Comparison of ENCODE assay signal across 13 mouse cellular contexts in the genomic region with DNA sequence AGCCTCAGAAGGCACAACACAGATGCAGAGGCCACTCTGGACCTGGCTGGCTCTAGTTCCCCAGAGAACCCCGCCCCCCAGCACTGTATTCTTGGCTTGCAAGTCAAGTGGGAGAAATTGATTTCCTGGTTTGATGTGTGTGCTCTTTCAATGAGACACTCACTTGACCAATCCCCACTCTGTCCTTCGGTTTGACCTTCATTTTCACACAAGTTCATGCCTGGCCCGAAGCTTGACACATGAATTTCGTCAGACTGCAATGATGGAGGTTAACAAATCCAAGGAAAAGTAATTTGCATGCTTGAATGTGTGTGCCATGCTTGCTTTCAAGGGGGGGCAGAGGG.
DNase-seq lines count a peak whose midpoint lies in the region; ATAC-seq lines count a peak whose summit lies in the region.
"Had no signal": no experiment of that assay in that cellular context is flagged by ENCODE, and none has a peak within 500 bp of the region (broad histone marks: within the 10 kb centered on the region; RNA-seq: fewer than 3 reads in every experiment).

No protein-coding gene starts in this region.

- 0 out of 2 replicates have a peak, but pooled peaks cover 13% of the 10 kb centered on the region for H3K27me3 ChIP-seq in midbrain, embryonic 10.5 days (ENCODE audit: low read depth, poor library complexity, severe bottlenecking)
- H3K27me3 ChIP-seq in midbrain, embryonic 16.5 days (ENCODE audit: control insufficient read depth, insufficient read depth, low read depth, low read length): no peaks in the 10 kb centered on the region
- H3K27me3 ChIP-seq in embryonic facial prominence, embryonic 14.5 days (replicated peaks; ENCODE audit: control insufficient read depth, insufficient read depth, low read length): no peaks in the 10 kb centered on the region
- H3K27me3 ChIP-seq in limb, embryonic 10.5 days (ENCODE audit: low read depth, poor library complexity, severe bottlenecking): peaks cover 12% of the 10 kb centered on the region
- H3K27me3 ChIP-seq: liver, embryonic 13.5 days had no signal

- H3K27ac ChIP-seq in midbrain, embryonic 10.5 days (replicated peaks): peak overlapping the region; percentile 74
- H3K27ac ChIP-seq in midbrain, embryonic 16.5 days (ENCODE audit: low read length): no peak overlapping the region
- H3K27ac ChIP-seq in embryonic facial prominence, embryonic 14.5 days (replicated peaks; ENCODE audit: low read depth, low read length): peak overlapping the region; percentile 84; the same call in 1 of the 2 replicates
- peak overlapping the region; percentile 53; the same call in 1 of the 2 replicates for H3K27ac ChIP-seq in limb, embryonic 10.5 days
- H3K27ac ChIP-seq: liver, embryonic 13.5 days had no signal

- no peak overlapping the region for H3K4me3 ChIP-seq in midbrain, embryonic 10.5 days
- H3K4me3 ChIP-seq in midbrain, embryonic 16.5 days (ENCODE audit: low read depth, low read length): no peak overlapping the region
- no peak overlapping the region for H3K4me3 ChIP-seq in embryonic facial prominence, embryonic 14.5 days (ENCODE audit: low read depth, low read length)
- H3K4me3 ChIP-seq in limb, embryonic 10.5 days: no peak overlapping the region
- H3K4me3 ChIP-seq: erythroblast, embryonic 14.5 days; liver, embryonic 13.5 days had no signal

- H3K4me1 ChIP-seq in midbrain, embryonic 10.5 days: peaks cover 44% of the 10 kb centered on the region
- peaks cover 17% of the 10 kb centered on the region for H3K4me1 ChIP-seq in midbrain, embryonic 16.5 days (ENCODE audit: control insufficient read depth, insufficient read depth, low read length)
- peaks cover 58% of the 10 kb centered on the region for H3K4me1 ChIP-seq in embryonic facial prominence, embryonic 14.5 days (ENCODE audit: control insufficient read depth, insufficient read depth, low read length)
- peaks cover 59% of the 10 kb centered on the region for H3K4me1 ChIP-seq in limb, embryonic 10.5 days
- H3K4me1 ChIP-seq: liver, embryonic 13.5 days had no signal

- no peak for ATAC-seq in midbrain, embryonic 16.5 days
- ATAC-seq in embryonic facial prominence, embryonic 14.5 days (ENCODE audit: low read depth): no peak
- ATAC-seq: forebrain, embryonic 16.5 days had no signal

- 84% methylated on average over 4 of the region's 4 CpGs for WGBS in midbrain, embryonic 10.5 days
- 57% methylated on average over 4 of the region's 4 CpGs for WGBS in midbrain, embryonic 16.5 days
- 51% methylated on average over 4 of the region's 4 CpGs for WGBS in embryonic facial prominence, embryonic 14.5 days
- WGBS in limb, embryonic 10.5 days: 83% methylated on average over 4 of the region's 4 CpGs

- no peaks in the 10 kb centered on the region for H3K36me3 ChIP-seq in midbrain, embryonic 10.5 days
- no peaks in the 10 kb centered on the region for H3K36me3 ChIP-seq in midbrain, embryonic 16.5 days (ENCODE audit: control insufficient read depth, insufficient read depth, low read length)
- no peaks in the 10 kb centered on the region for H3K36me3 ChIP-seq in embryonic facial prominence, embryonic 14.5 days (ENCODE audit: control insufficient read depth, insufficient read depth, low read length)
- no peaks in the 10 kb centered on the region for H3K36me3 ChIP-seq in limb, embryonic 10.5 days
- H3K36me3 ChIP-seq: liver, embryonic 13.5 days had no signal

- peak; percentile 28 for DNase-seq in gastrocnemius, postnatal 10 days
- no peak for DNase-seq in gastrocnemius, adult 18-20 months (ENCODE audit: low spot score)
- DNase-seq in midbrain, embryonic 10.5 days (ENCODE audit: low spot score): no peak
- DNase-seq in embryonic facial prominence, embryonic 14.5 days (ENCODE audit: low spot score): peak; percentile 45
- DNase-seq in limb, embryonic 10.5 days (ENCODE audit: low spot score): no peak
- no peak for DNase-seq in spleen, adult 18-20 months
- DNase-seq in right cerebral cortex, adult 2 months (ENCODE audit: low spot score in 2 of 2): no peak
- DNase-seq: cerebellum, adult 2 months; liver, embryonic 13.5 days; lung, postnatal 14 days had no signal

- no peaks in the 10 kb centered on the region for H3K9me3 ChIP-seq in midbrain, embryonic 10.5 days (replicated peaks)
- H3K9me3 ChIP-seq in midbrain, embryonic 16.5 days (replicated peaks; ENCODE audit: control insufficient read depth, low read length, poor library complexity, severe bottlenecking): no peaks in the 10 kb centered on the region
- no peaks in the 10 kb centered on the region for H3K9me3 ChIP-seq in embryonic facial prominence, embryonic 14.5 days (ENCODE audit: control insufficient read depth, low read length)
- no peaks in the 10 kb centered on the region for H3K9me3 ChIP-seq in limb, embryonic 10.5 days (replicated peaks)
- H3K9me3 ChIP-seq: liver, embryonic 13.5 days had no signal

- H3K4me2 ChIP-seq in midbrain, embryonic 16.5 days (ENCODE audit: low read length): no peak overlapping the region
- no peak overlapping the region for H3K4me2 ChIP-seq in embryonic facial prominence, embryonic 14.5 days (ENCODE audit: low read depth, low read length)
- H3K4me2 ChIP-seq: liver, embryonic 13.5 days had no signal

- no peak overlapping the region for H3K9ac ChIP-seq in midbrain, embryonic 16.5 days (ENCODE audit: low read depth, low read length)
- H3K9ac ChIP-seq in embryonic facial prominence, embryonic 14.5 days (ENCODE audit: low read depth, low read length): no peak overlapping the region
- H3K9ac ChIP-seq: liver, embryonic 13.5 days had no signal

Comparison
In these comparisons a context has a peak if more than half of its experiments do, and no peak if none do; other contexts are left out.
1. DNase-seq: peak in gastrocnemius, postnatal 10 days (single experiment) and embryonic facial prominence, embryonic 14.5 days (single experiment); none in gastrocnemius, adult 18-20 months (single experiment), midbrain, embryonic 10.5 days (single experiment), limb, embryonic 10.5 days (single experiment), spleen, adult 18-20 months (0 of 2) and right cerebral cortex, adult 2 months (0 of 2).